Mouse (Mus musculus) cerebellum, adult 2 months (tissue): ENCODE measurements around the gene Ppp1r12a.

Experiments
- CTCF ChIP-seq: fragments of 200-500 bp; IDR thresholded peaks from 2 replicates; pipeline ENCODE4 v1.5.1; 2011; ENCODE audit warnings: low read depth, mild to moderate bottlenecking, control low read depth, low read length, moderate library complexity, borderline replicate concordance; ENCODE audit not compliant: insufficient read depth
- POLR2A ChIP-seq: fragments of 200-500 bp; IDR thresholded peaks from 2 replicates; pipeline ENCODE4 v1.6.1; 2011; ENCODE audit warnings: low read length, control low read depth, borderline replicate concordance; ENCODE audit not compliant: insufficient read depth

- TF ChIP-seq CTCF (no peak), POLR2A (no peak)
Measured at GRCm38 (mm10) chr10:108202126-108202525, 40.1 kb downstream of the Ppp1r12a start.
